Mouse (Mus musculus) olfactory bulb, adult 2 months (tissue): ENCODE results near the gene Wbp11.

Experiments used
- CTCF ChIP-seq: fragments of 200-500 bp; IDR thresholded peaks from 2 replicates; pipeline ENCODE4 v1.5.1; 2012; ENCODE audit warnings: low read depth, mild to moderate bottlenecking, low read length, moderate library complexity; ENCODE audit not compliant: insufficient read depth
- POLR2A ChIP-seq: fragments of 200-500 bp; IDR thresholded peaks from 2 replicates; pipeline ENCODE4 v1.6.1; 2012; ENCODE audit warnings: mild to moderate bottlenecking, low read depth, low read length, moderate library complexity; ENCODE audit not compliant: insufficient read depth

- no peak for TF ChIP-seq POLR2A
- TF ChIP-seq CTCF: no peak
These were observed 7.3 kb upstream of the Wbp11 start, which contains the start of gene Smco3 for GRCm38 (mm10) chr6:136835352-136835751.
